Mouse (Mus musculus): ENCODE measurements around the gene Glrx5.

Glrx5 gene

DNA sequence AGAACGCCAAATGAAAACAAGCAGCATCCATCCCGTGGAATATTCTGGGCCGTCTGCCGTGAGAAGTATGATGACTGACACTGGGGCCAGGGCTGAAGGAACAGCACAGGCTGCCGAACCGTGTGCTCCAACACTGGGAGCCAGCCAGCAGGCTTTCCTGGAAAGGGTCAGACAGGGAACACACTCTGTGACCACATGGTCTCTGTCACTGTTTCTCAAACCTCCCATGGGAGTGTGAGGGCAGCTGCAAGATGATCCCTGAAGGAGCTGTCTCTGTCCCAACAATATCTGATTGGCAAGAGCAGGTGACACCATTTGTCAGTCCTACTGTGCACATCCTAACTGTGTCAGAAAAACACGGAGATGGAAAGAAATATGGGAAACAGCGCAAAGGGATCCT is 39.6 kb upstream of the Glrx5 start:
- H3K27me3 ChIP-seq (ENCODE audit: insufficient read depth, low read length), result peaks cover 20% of the 10 kb centered on the region
- H3K4me3 ChIP-seq (replicated peaks; ENCODE audit: low read length), result no peak overlapping the region
- TF ChIP-seq CTCF (conservative IDR thresholded peaks at IDR 0.05; ENCODE audit: low read length), result no peak
- TF ChIP-seq POU5F1 (IDR thresholded peaks at IDR 0.05; ENCODE audit: borderline replicate concordance, low read length), result no peak
- TF ChIP-seq NANOG (IDR thresholded peaks at IDR 0.05; ENCODE audit: borderline replicate concordance, low read length), result no peak
- H3K36me3 ChIP-seq (ENCODE audit: insufficient read depth, low read length), result no peaks in the 10 kb centered on the region
- no peaks in the 10 kb centered on the region for H3K9me3 ChIP-seq (ENCODE audit: low read length)
- peaks cover 23% of the 10 kb centered on the region for H3K4me1 ChIP-seq (replicated peaks; ENCODE audit: low read depth, low read length)

DNA sequence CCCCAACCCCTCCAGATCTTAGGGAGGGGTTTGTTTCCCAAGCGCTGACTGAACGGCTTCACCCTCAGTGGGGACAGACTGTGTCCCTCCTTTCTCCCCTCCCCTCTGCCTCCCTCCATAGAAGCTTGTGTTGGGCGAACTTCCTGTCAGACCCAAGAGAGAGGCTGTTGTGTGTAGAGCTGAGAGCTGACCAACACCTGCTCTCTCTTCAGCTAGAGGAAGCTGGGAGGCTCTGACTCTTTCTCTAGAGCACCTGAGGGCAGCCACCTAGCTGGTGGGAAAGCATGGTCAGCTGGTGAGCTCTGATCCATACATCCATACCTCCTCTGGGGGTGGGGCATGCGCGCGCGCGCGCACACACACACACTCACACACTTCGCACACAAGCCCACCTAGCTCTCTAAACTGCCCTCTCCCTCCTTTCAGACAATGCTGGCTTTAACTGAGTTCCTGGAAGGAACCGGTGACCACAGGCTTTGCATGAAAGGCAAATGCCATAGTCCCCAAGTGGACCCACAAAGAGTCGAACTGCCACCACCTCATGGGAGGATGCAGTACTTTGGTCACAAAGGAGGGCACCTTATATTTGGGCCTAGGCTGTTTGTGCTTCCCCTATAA is 37.1 kb upstream of the Glrx5 start:
- Histone ChIP-seq H3K4me3 (replicated peaks; ENCODE audit: low read length) (no peak overlapping the region), H3K27me3 (ENCODE audit: insufficient read depth, low read length) (peaks cover 35% of the 10 kb centered on the region), H3K4me1 (replicated peaks; ENCODE audit: low read depth, low read length) (peaks cover 47% of the 10 kb centered on the region), H3K9me3 (ENCODE audit: low read length) (no peaks in the 10 kb centered on the region), H3K36me3 (ENCODE audit: insufficient read depth, low read length) (no peaks in the 10 kb centered on the region)
- no peak for TF ChIP-seq POU5F1 (IDR thresholded peaks at IDR 0.05; ENCODE audit: borderline replicate concordance, low read length)
- TF ChIP-seq NANOG (IDR thresholded peaks at IDR 0.05; ENCODE audit: borderline replicate concordance, low read length), result no peak
- no peak for TF ChIP-seq CTCF (conservative IDR thresholded peaks at IDR 0.05; ENCODE audit: low read length)

DNA sequence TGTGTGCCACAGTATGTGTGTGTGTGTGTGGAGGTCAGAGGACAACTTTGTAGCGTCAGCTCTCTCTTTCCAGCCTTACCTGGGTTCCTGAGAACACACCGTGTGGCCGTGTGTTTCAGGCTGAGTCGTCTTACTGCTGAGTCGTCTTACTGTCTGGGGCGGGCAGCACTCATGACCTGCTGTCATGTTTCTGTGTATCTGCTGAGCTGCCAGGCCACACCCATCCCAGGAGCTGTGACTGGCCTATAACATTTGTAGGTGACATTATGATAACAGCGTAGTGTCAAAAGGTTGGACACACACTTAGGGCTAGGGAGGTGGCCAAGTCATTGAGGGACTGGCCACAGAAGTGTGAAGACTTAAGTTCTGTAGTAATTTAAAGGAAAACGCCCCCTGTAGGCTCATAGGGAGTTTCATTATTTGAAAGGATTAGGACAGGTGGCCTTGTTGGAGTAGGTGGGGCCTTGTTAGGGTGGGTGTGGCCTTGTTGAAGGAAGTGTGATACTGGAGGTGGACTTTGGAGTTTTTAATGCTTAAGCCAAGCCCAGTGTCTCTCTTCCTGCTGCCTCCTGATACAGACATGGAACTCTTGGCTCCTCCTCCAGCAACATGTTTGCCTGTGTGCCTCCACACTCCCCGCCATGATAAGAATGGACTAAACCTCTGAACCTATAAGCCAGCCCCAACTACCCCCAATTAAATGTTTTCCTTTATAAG is 36.3 kb upstream of the Glrx5 start:
- Histone ChIP-seq H3K4me3 (replicated peaks; ENCODE audit: low read length) (no peak overlapping the region), H3K9me3 (ENCODE audit: low read length) (no peaks in the 10 kb centered on the region), H3K27me3 (ENCODE audit: insufficient read depth, low read length) (peaks cover 35% of the 10 kb centered on the region), H3K4me1 (replicated peaks; ENCODE audit: low read depth, low read length) (peaks cover 55% of the 10 kb centered on the region), H3K36me3 (ENCODE audit: insufficient read depth, low read length) (no peaks in the 10 kb centered on the region)
- TF ChIP-seq NANOG (IDR thresholded peaks at IDR 0.05; ENCODE audit: borderline replicate concordance, low read length) (no peak), CTCF (conservative IDR thresholded peaks at IDR 0.05; ENCODE audit: low read length) (no peak), POU5F1 (IDR thresholded peaks at IDR 0.05; ENCODE audit: borderline replicate concordance, low read length) (no peak)

DNA sequence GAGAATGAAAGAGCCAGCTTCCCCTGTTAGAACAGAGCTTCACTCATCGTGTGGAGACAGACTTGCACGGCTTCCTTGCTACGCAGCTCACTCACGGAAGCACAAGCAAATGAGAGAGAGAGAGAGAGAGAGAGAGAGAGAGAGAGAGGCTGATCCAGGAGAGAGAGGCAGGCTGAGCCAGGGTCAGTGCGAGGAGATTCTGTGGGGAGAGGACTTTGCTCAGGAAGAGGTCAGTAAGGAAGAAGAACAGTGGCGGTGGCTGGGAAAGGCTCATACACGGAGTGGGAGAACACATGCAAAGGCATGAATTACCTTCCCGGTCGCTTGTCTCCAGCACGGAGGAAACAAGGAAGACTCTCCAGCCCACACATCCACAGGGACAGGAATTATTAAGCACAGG is 35.3 kb upstream of the Glrx5 start:
- H3K4me1 ChIP-seq (replicated peaks; ENCODE audit: low read depth, low read length), result peaks cover 65% of the 10 kb centered on the region
- H3K9me3 ChIP-seq (ENCODE audit: low read length), result no peaks in the 10 kb centered on the region
- TF ChIP-seq CTCF (conservative IDR thresholded peaks at IDR 0.05; ENCODE audit: low read length) (no peak), POU5F1 (IDR thresholded peaks at IDR 0.05; ENCODE audit: borderline replicate concordance, low read length) (no peak), NANOG (IDR thresholded peaks at IDR 0.05; ENCODE audit: borderline replicate concordance, low read length) (no peak)
- peaks cover 38% of the 10 kb centered on the region for H3K27me3 ChIP-seq (ENCODE audit: insufficient read depth, low read length)
- H3K4me3 ChIP-seq (replicated peaks; ENCODE audit: low read length), result no peak overlapping the region
- no peaks in the 10 kb centered on the region for H3K36me3 ChIP-seq (ENCODE audit: insufficient read depth, low read length)

DNA sequence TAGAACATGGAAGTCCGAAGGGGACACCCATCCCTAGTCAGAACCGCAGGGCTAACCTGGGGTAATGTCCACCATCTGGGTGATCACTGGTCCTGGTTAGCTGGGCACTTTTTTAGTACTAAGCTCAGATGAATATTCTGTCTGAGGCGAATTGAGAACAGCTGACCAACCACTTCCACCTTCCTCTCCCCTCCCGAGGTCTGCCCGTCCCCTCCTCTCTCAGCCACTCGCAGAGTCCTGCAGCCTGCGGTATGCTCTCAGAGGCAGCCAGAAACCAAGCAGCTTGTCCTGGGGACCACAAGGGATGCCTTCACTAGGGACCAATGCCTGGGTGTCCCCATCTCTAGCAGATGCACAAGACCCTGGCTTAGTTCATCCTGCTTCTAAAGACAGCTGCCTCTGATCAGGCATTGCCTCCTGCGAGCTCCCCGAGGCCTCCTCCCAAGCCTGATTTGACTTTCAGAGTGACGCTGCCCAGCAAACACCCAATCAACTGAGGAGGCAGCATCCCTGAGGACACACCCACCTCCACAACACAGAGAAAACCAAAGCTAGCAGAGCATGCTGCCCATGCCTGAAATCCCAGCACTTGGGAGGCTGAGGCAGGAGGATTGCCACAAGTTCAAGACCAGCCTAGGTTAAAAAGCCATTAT is 34.7 kb upstream of the Glrx5 start:
- TF ChIP-seq NANOG (IDR thresholded peaks at IDR 0.05; ENCODE audit: borderline replicate concordance, low read length) (no peak), CTCF (conservative IDR thresholded peaks at IDR 0.05; ENCODE audit: low read length) (no peak), POU5F1 (IDR thresholded peaks at IDR 0.05; ENCODE audit: borderline replicate concordance, low read length) (no peak)
- H3K4me1 ChIP-seq (replicated peaks; ENCODE audit: low read depth, low read length), result peaks cover 71% of the 10 kb centered on the region
- no peaks in the 10 kb centered on the region for H3K9me3 ChIP-seq (ENCODE audit: low read length)
- no peaks in the 10 kb centered on the region for H3K36me3 ChIP-seq (ENCODE audit: insufficient read depth, low read length)
- no peak overlapping the region for H3K4me3 ChIP-seq (replicated peaks; ENCODE audit: low read length)
- peaks cover 35% of the 10 kb centered on the region for H3K27me3 ChIP-seq (ENCODE audit: insufficient read depth, low read length)

DNA sequence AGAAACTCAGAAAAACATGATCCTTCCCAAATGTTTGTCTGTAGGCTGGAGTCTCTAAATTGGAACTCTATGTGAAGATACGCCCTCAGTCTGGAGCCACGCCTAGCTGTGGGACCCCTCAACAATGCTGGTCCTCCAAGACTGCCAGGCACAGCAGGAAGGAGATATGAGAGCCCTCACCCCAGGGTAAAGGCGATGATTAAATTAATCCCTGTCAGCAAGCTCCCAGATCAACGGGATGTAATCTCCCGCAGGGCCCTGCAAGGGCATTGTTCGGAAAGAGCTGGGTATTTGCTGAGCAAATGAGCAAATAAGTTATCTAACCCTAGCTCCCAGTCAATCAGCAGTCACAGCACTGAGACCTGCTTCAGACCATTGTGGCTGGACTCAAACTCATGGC is 33.9 kb upstream of the Glrx5 start:
- no peaks in the 10 kb centered on the region for H3K36me3 ChIP-seq (ENCODE audit: insufficient read depth, low read length)
- H3K4me1 ChIP-seq (replicated peaks; ENCODE audit: low read depth, low read length), result peaks cover 79% of the 10 kb centered on the region
- peaks cover 35% of the 10 kb centered on the region for H3K27me3 ChIP-seq (ENCODE audit: insufficient read depth, low read length)
- H3K9me3 ChIP-seq (ENCODE audit: low read length), result no peaks in the 10 kb centered on the region
- TF ChIP-seq CTCF (conservative IDR thresholded peaks at IDR 0.05; ENCODE audit: low read length), result no peak
- TF ChIP-seq NANOG (IDR thresholded peaks at IDR 0.05; ENCODE audit: borderline replicate concordance, low read length), result no peak
- no peak for TF ChIP-seq POU5F1 (IDR thresholded peaks at IDR 0.05; ENCODE audit: borderline replicate concordance, low read length)
- no peak overlapping the region for H3K4me3 ChIP-seq (replicated peaks; ENCODE audit: low read length)

DNA sequence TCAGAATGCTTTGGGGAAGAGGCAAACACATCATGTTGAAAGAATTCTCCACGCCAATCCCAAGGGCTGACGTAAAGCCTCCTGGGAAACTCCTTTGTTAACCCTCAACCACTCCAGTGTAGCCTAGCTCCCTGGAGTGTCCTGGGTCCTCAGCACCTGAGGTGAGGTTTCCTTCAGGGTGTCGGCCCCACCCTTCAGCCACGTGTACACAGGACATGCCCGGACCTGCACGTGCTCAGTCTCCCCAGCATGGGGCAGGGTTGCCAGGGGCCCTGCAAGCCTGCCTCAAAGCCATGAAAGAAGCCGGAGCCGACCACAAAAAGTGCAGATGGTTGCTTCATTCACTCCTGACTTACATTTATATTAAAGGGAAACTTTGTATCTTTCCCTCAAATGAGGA is 33.3 kb upstream of the Glrx5 start:
- Histone ChIP-seq H3K9me3 (ENCODE audit: low read length) (no peaks in the 10 kb centered on the region), H3K4me1 (replicated peaks; ENCODE audit: low read depth, low read length) (peaks cover 85% of the 10 kb centered on the region), H3K4me3 (replicated peaks; ENCODE audit: low read length) (no peak overlapping the region), H3K27me3 (ENCODE audit: insufficient read depth, low read length) (peaks cover 33% of the 10 kb centered on the region), H3K36me3 (ENCODE audit: insufficient read depth, low read length) (no peaks in the 10 kb centered on the region)
- TF ChIP-seq CTCF (conservative IDR thresholded peaks at IDR 0.05; ENCODE audit: low read length), result no peak
- no peak for TF ChIP-seq POU5F1 (IDR thresholded peaks at IDR 0.05; ENCODE audit: borderline replicate concordance, low read length)
- TF ChIP-seq NANOG (IDR thresholded peaks at IDR 0.05; ENCODE audit: borderline replicate concordance, low read length), result no peak

DNA sequence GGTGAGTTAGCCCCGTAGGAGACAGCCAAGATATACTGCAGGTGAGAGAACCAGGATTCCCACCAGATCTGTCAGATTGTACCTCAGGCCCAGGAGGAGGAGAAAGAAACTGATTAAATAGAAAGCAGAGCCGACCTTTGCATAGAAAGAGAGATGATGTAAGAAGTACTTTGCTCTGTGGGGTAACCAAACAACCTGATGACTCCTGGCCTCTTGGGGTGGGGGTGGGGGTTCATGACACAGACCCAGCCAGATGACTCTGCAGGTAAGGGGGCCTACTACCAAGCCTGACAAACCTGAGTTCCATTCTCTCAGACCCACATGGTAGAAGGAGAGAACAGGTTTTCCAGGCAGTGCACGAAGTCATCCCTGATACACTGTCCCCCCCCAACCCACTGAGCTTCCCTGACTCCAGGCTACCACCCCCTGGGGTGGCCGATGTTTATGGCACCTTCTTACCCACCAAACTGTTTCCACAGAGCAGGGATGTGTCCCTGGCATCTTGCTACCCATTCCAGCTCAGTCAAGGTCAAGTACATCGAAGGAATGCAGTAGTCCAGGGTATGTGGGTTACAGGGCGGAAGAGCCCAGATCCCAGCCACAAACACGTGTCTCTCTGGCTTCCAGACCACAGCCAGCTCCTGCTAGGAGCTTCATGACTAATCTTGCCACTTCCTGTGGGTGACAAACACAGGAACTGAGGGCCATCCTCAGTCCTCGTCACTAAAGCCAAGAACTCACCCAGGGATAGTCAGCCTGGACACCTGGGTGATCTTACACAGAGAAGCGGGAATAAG is 31.8 kb upstream of the Glrx5 start:
- H3K27me3 ChIP-seq (ENCODE audit: insufficient read depth, low read length), result peaks cover 27% of the 10 kb centered on the region
- no peak for TF ChIP-seq NANOG (IDR thresholded peaks at IDR 0.05; ENCODE audit: borderline replicate concordance, low read length)
- TF ChIP-seq POU5F1 (IDR thresholded peaks at IDR 0.05; ENCODE audit: borderline replicate concordance, low read length), result no peak
- no peak for TF ChIP-seq CTCF (conservative IDR thresholded peaks at IDR 0.05; ENCODE audit: low read length)
- peaks cover 86% of the 10 kb centered on the region for H3K4me1 ChIP-seq (replicated peaks; ENCODE audit: low read depth, low read length)
- H3K9me3 ChIP-seq (ENCODE audit: low read length), result no peaks in the 10 kb centered on the region
- no peak overlapping the region for H3K4me3 ChIP-seq (replicated peaks; ENCODE audit: low read length)
- no peaks in the 10 kb centered on the region for H3K36me3 ChIP-seq (ENCODE audit: insufficient read depth, low read length)

Data from E14TG2a.4 (cell line).